Mouse (Mus musculus): ENCODE results near the gene Nrde2. TPM values are rescaled to one million over a fixed set of nuclear protein-coding genes. Genes with fewer than 3 reads are reported as not detected.

Gene Nrde2
- polyA plus RNA-seq, 1 experiment, result 5.4 TPM

GRCm38 (mm10) chr12:100180802-100181201 is 21.3 kb upstream of the Nrde2 start:
- H3K36me3 ChIP-seq (ENCODE audit: control insufficient read depth, insufficient read depth, low read length), result no peaks in the 10 kb centered on the region
- H3K4me3 ChIP-seq (ENCODE audit: low read depth, low read length), result no peak overlapping the region
- no peak overlapping the region for H3K27ac ChIP-seq (ENCODE audit: insufficient read depth, low read depth, low read length)
- TF ChIP-seq POLR2A (IDR thresholded peaks at IDR 0.05; ENCODE audit: low read depth, low read length) (no peak), CTCF (IDR thresholded peaks at IDR 0.05; ENCODE audit: extremely low read depth, insufficient read length, insufficient replicate concordance, low read depth, low read length) (no peak)
- H3K4me1 ChIP-seq (ENCODE audit: control insufficient read depth, insufficient read depth, insufficient read length, low read length), result peaks cover 14% of the 10 kb centered on the region; the same call in 1 of the 2 replicates
- H3K27me3 ChIP-seq (ENCODE audit: control insufficient read depth, insufficient read depth, low read length), result no peaks in the 10 kb centered on the region
- 80% methylated on average over 13 of the region's 13 CpGs for WGBS

- no peak for TF ChIP-seq CTCF (IDR thresholded peaks at IDR 0.05; ENCODE audit: extremely low read depth, insufficient read length, insufficient replicate concordance, low read depth, low read length)
- TF ChIP-seq POLR2A (IDR thresholded peaks at IDR 0.05; ENCODE audit: low read depth, low read length), result no peak
- Histone ChIP-seq H3K27me3 (ENCODE audit: control insufficient read depth, insufficient read depth, low read length) (no peaks in the 10 kb centered on the region), H3K36me3 (ENCODE audit: control insufficient read depth, insufficient read depth, low read length) (no peaks in the 10 kb centered on the region), H3K4me1 (ENCODE audit: control insufficient read depth, insufficient read depth, insufficient read length, low read length) (peaks cover 8% of the 10 kb centered on the region; the same call in 1 of the 2 replicates), H3K27ac (ENCODE audit: insufficient read depth, low read depth, low read length) (no peak overlapping the region), H3K4me3 (ENCODE audit: low read depth, low read length) (no peak overlapping the region)
- 75% methylated on average over 6 of the region's 6 CpGs for WGBS
Measured at GRCm38 (mm10) chr12:100178898-100179440, 19.5 kb upstream of the Nrde2 start.

GRCm38 (mm10) chr12:100176469-100177056 is 17.1 kb upstream of the Nrde2 start:
- Histone ChIP-seq H3K27me3 (ENCODE audit: control insufficient read depth, insufficient read depth, low read length) (no peaks in the 10 kb centered on the region), H3K27ac (ENCODE audit: insufficient read depth, low read depth, low read length) (no peak overlapping the region), H3K36me3 (ENCODE audit: control insufficient read depth, insufficient read depth, low read length) (no peaks in the 10 kb centered on the region), H3K4me3 (ENCODE audit: low read depth, low read length) (no peak overlapping the region), H3K4me1 (ENCODE audit: control insufficient read depth, insufficient read depth, insufficient read length, low read length) (peaks cover 3% of the 10 kb centered on the region; the same call in 1 of the 2 replicates)
- WGBS, result 63% methylated on average over 11 of the region's 11 CpGs
- no peak for TF ChIP-seq CTCF (IDR thresholded peaks at IDR 0.05; ENCODE audit: extremely low read depth, insufficient read length, insufficient replicate concordance, low read depth, low read length)
- no peak for TF ChIP-seq POLR2A (IDR thresholded peaks at IDR 0.05; ENCODE audit: low read depth, low read length)

- H3K27ac ChIP-seq (ENCODE audit: insufficient read depth, low read depth, low read length), result no peak overlapping the region
- TF ChIP-seq POLR2A (IDR thresholded peaks at IDR 0.05; ENCODE audit: low read depth, low read length) (no peak), CTCF (IDR thresholded peaks at IDR 0.05; ENCODE audit: extremely low read depth, insufficient read length, insufficient replicate concordance, low read depth, low read length) (no peak)
- no peaks in the 10 kb centered on the region for H3K27me3 ChIP-seq (ENCODE audit: control insufficient read depth, insufficient read depth, low read length)
- H3K4me3 ChIP-seq (ENCODE audit: low read depth, low read length), result no peak overlapping the region
- H3K36me3 ChIP-seq (ENCODE audit: control insufficient read depth, insufficient read depth, low read length), result no peaks in the 10 kb centered on the region
- peaks cover 8% of the 10 kb centered on the region; the same call in 1 of the 2 replicates for H3K4me1 ChIP-seq (ENCODE audit: control insufficient read depth, insufficient read depth, insufficient read length, low read length)
- 65% methylated on average over 7 of the region's 7 CpGs for WGBS
Measured at GRCm38 (mm10) chr12:100172481-100172880, 13.0 kb upstream of the Nrde2 start.

- H3K4me3 ChIP-seq (ENCODE audit: low read depth, low read length), result peak overlapping the region; percentile 36
- H3K27me3 ChIP-seq (ENCODE audit: control insufficient read depth, insufficient read depth, low read length), result no peaks in the 10 kb centered on the region
- 12% methylated on average over 26 of the region's 28 CpGs for WGBS
- H3K36me3 ChIP-seq (ENCODE audit: control insufficient read depth, insufficient read depth, low read length), result no peaks in the 10 kb centered on the region
- peak overlapping the region; percentile 20; the same call in 1 of the 2 replicates for H3K27ac ChIP-seq (ENCODE audit: insufficient read depth, low read depth, low read length)
- TF ChIP-seq POLR2A (IDR thresholded peaks at IDR 0.05; ENCODE audit: low read depth, low read length) (no peak), CTCF (IDR thresholded peaks at IDR 0.05; ENCODE audit: extremely low read depth, insufficient read length, insufficient replicate concordance, low read depth, low read length) (no peak)
- H3K4me1 ChIP-seq (ENCODE audit: control insufficient read depth, insufficient read depth, insufficient read length, low read length), result peaks cover 8% of the 10 kb centered on the region; the same call in 1 of the 2 replicates
Measured at GRCm38 (mm10) chr12:100167931-100168871, 8.7 kb upstream of the Nrde2 start.

GRCm38 (mm10) chr12:100167502-100167901 is 8.0 kb upstream of the Nrde2 start:
- TF ChIP-seq CTCF (IDR thresholded peaks at IDR 0.05; ENCODE audit: extremely low read depth, insufficient read length, insufficient replicate concordance, low read depth, low read length), result no peak
- TF ChIP-seq POLR2A (IDR thresholded peaks at IDR 0.05; ENCODE audit: low read depth, low read length), result no peak
- no peaks in the 10 kb centered on the region for H3K27me3 ChIP-seq (ENCODE audit: control insufficient read depth, insufficient read depth, low read length)
- 87% methylated on average over 1 of the region's 1 CpGs for WGBS
- no peak overlapping the region for H3K4me3 ChIP-seq (ENCODE audit: low read depth, low read length)
- H3K4me1 ChIP-seq (ENCODE audit: control insufficient read depth, insufficient read depth, insufficient read length, low read length), result peaks cover 8% of the 10 kb centered on the region; the same call in 1 of the 2 replicates
- no peak overlapping the region for H3K27ac ChIP-seq (ENCODE audit: insufficient read depth, low read depth, low read length)
- no peaks in the 10 kb centered on the region for H3K36me3 ChIP-seq (ENCODE audit: control insufficient read depth, insufficient read depth, low read length)

Measured in small intestine, adult 2 months (tissue).